Mouse (Mus musculus): ENCODE results near the gene Irf2bp2.

Irf2bp2 gene

GRCm38 (mm10) chr8:126593889-126594480 is at the start of gene Irf2bp2:
Gene Irf2bp2 (minus strand): TSS chr8:126593986.
- DNase-seq (ENCODE audit: low spot score), result peak; percentile 90

- no peak for DNase-seq (ENCODE audit: low spot score)
These were observed 48.9 kb upstream of the Irf2bp2 start for GRCm38 (mm10) chr8:126642665-126643064.

GRCm38 (mm10) chr8:126641568-126642295 is 47.9 kb upstream of the Irf2bp2 start:
- no peak for DNase-seq (ENCODE audit: low spot score)

- no peak for DNase-seq (ENCODE audit: low spot score)
These were observed 45.4 kb upstream of the Irf2bp2 start for GRCm38 (mm10) chr8:126639161-126639560.

- DNase-seq (ENCODE audit: low spot score), result peak; percentile 32
These were observed 44.2 kb upstream of the Irf2bp2 start for GRCm38 (mm10) chr8:126638027-126638426.

GRCm38 (mm10) chr8:126634541-126635048 is 40.8 kb upstream of the Irf2bp2 start:
- DNase-seq (ENCODE audit: low spot score), result no peak

GRCm38 (mm10) chr8:126628616-126629015 is 34.8 kb upstream of the Irf2bp2 start:
- no peak for DNase-seq (ENCODE audit: low spot score)

- no peak for DNase-seq (ENCODE audit: low spot score)
These were observed 32.6 kb upstream of the Irf2bp2 start for GRCm38 (mm10) chr8:126626415-126626814.

GRCm38 (mm10) chr8:126622111-126622795 is 28.5 kb upstream of the Irf2bp2 start:
- DNase-seq (ENCODE audit: low spot score), result no peak

- DNase-seq (ENCODE audit: low spot score), result no peak
These were observed 26.9 kb upstream of the Irf2bp2 start for GRCm38 (mm10) chr8:126620721-126621120.

GRCm38 (mm10) chr8:126619487-126619886 is 25.7 kb upstream of the Irf2bp2 start:
- no peak for DNase-seq (ENCODE audit: low spot score)

- DNase-seq (ENCODE audit: low spot score), result no peak
These were observed 23.9 kb upstream of the Irf2bp2 start for GRCm38 (mm10) chr8:126617665-126618064.

- no peak for DNase-seq (ENCODE audit: low spot score)
These were observed 22.9 kb upstream of the Irf2bp2 start for GRCm38 (mm10) chr8:126616736-126617135.

GRCm38 (mm10) chr8:126615765-126616164 is 22.0 kb upstream of the Irf2bp2 start:
- DNase-seq (ENCODE audit: low spot score), result no peak

GRCm38 (mm10) chr8:126614740-126615132 is 20.9 kb upstream of the Irf2bp2 start:
- no peak for DNase-seq (ENCODE audit: low spot score)

- no peak for DNase-seq (ENCODE audit: low spot score)
These were observed 20.4 kb upstream of the Irf2bp2 start for GRCm38 (mm10) chr8:126614062-126614739.

GRCm38 (mm10) chr8:126613143-126613542 is 19.4 kb upstream of the Irf2bp2 start:
- no peak for DNase-seq (ENCODE audit: low spot score)

GRCm38 (mm10) chr8:126612739-126613138 is 19.0 kb upstream of the Irf2bp2 start:
- no peak for DNase-seq (ENCODE audit: low spot score)

GRCm38 (mm10) chr8:126610713-126611112 is 16.9 kb upstream of the Irf2bp2 start:
- no peak for DNase-seq (ENCODE audit: low spot score)

GRCm38 (mm10) chr8:126609556-126610263 is 15.9 kb upstream of the Irf2bp2 start:
- no peak for DNase-seq (ENCODE audit: low spot score)

GRCm38 (mm10) chr8:126603241-126603947 is 9.6 kb upstream of the Irf2bp2 start:
- DNase-seq (ENCODE audit: low spot score), result no peak
